Mouse (Mus musculus) gastrocnemius, adult 2 months (tissue): Measurements from ENCODE around the gene Nek8. TPM values are rescaled to one million over a fixed set of nuclear protein-coding genes. Genes with fewer than 3 reads are reported as not detected.

Experiments
- DNase-seq: peaks from one replicate; pipeline ENCODE4 v3.0.0; 2022
- H3K27ac ChIP-seq: fragments of 200-600 bp; 2 replicates; pipeline ENCODE4 v1.8.1; 2022; ENCODE audit warnings: mild to moderate bottlenecking
- H3K4me3 ChIP-seq: fragments of 200-600 bp; 2 replicates; pipeline ENCODE4 v1.8.1; 2022; ENCODE audit warnings: mild to moderate bottlenecking, moderate library complexity
- CTCF ChIP-seq: fragments of 200-600 bp; IDR thresholded peaks from 2 replicates; pipeline ENCODE4 v1.8.1; 2022; ENCODE audit warnings: antibody characterized with exemption, mild to moderate bottlenecking, moderate library complexity
- intact Hi-C: fragments of 180-260 bp; cut with DNase I; formaldehyde crosslinking; loops from one replicate; pipeline ENCODE4 v1.15.1; 2025
- microRNA-seq: library from miRNA; unstranded; fragments of <30 nt; microRNA quantifications from one replicate; pipeline ENCODE4 v1.2.0, GENCODE M21; 2021
- total RNA-seq, 2 experiments: library from RNA; stranded (reverse); gene quantifications; 2 replicates each; pipeline ENCODE4 v1.2.3; 2021

The Nek8 gene
- total RNA-seq, 2 experiments from 2014 or later, result 0.36 to 0.75 TPM

DNA sequence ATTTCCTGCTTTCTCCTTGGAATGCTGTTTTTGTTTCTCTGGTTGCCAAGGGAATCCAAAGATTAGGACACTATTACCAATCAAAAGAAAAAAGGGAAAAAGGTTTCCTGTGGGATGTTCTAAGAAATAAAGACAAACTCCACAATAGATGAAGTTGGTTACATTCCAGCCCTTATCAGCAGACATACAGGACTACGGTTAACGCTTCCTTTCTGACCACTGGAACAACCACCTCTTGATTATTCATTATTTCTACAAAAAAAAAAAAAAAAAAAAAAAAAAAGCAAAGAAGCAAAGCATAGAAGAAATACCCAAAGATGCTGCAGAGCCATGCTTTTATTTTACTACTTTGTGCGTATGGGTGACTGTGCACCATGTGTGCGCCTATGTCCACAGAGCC, 53.7 kb downstream of the Nek8 start:
- H3K4me3 ChIP-seq, result no peak overlapping the region
- DNase-seq, result no peak
- no peak overlapping the region for H3K27ac ChIP-seq
- no peak for TF ChIP-seq CTCF
- intact Hi-C loops, result no loop called here

DNA sequence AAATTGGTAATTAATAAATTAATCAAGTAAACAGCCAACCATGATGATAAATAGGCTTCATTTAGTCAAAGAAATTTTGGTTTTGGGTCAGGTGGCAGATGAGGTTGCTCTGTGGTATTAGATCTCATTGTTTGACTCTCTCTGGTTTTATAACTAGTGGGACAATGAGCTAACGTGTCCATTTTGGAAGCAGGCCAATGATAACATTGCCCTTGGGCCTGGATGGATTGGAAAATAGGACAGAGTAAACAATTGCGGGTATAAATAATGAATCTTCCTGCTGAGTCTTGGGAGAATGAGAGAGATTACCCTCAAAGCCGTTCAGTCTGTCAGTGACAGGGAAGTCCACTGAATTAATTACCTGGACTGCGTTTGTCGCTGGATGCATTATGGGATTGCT, 55.3 kb downstream of the Nek8 start:
- DNase-seq, result no peak
- no peak overlapping the region for H3K4me3 ChIP-seq
- intact Hi-C loops, result no loop called here
- H3K27ac ChIP-seq, result peak overlapping the region; percentile 12; the same call in 1 of the 2 replicates
- TF ChIP-seq CTCF, result no peak

- intact Hi-C loops, result no loop called here
Observed at GRCm38 (mm10) chr11:78119898-78120297, 56.6 kb downstream of the Nek8 start.

GRCm38 (mm10) chr11:78118467-78118866, 58.0 kb downstream of the Nek8 start:
- DNase-seq, result no peak
- no peak overlapping the region for H3K4me3 ChIP-seq
- no peak overlapping the region for H3K27ac ChIP-seq
- TF ChIP-seq CTCF, result no peak
- intact Hi-C loops, result no loop called here

More at GRCm38 (mm10) chr11:78119898-78120297, 56.6 kb downstream of the Nek8 start:
- H3K27ac ChIP-seq, result no peak overlapping the region; the same call in 1 of the 2 replicates
- DNase-seq, result no peak
- TF ChIP-seq CTCF, result no peak
- no peak overlapping the region for H3K4me3 ChIP-seq

- DNase-seq, result no peak
- intact Hi-C loops, result no loop called here
- H3K27ac ChIP-seq, result peak overlapping the region; percentile 82; the same call in 1 of the 2 replicates
Observed at GRCm38 (mm10) chr11:78116146-78116410, 60.4 kb downstream of the Nek8 start.

More at GRCm38 (mm10) chr11:78116146-78116410, 60.4 kb downstream of the Nek8 start:
- no peak for TF ChIP-seq CTCF
- peak overlapping the region; percentile 84 for H3K4me3 ChIP-seq

Small RNA genes within 50 kb of the gene (microRNA-seq; reads per million reads assigned to microRNA genes)
- not detected for gene Mir7653

Other genes with a start within 250 kb of the Nek8 start
- under 1 TPM in 1 of 2 experiments, not detected in 1; 0.25 TPM for gene Sez6, start 245.9 kb downstream of the Nek8 start, total RNA-seq
- gene Phf12, start 193.9 kb downstream of the Nek8 start, total RNA-seq, result 10 to 100 TPM; 15.0 to 15.8 TPM
- gene Dhrs13, start 144.4 kb downstream of the Nek8 start, total RNA-seq, result 1 to 10 TPM in 1 of 2 experiments, under 1 TPM in 1; 0.74 to 1.1 TPM
- 10 to 100 TPM; 46.0 to 49.8 TPM for gene Flot2, start 138.7 kb downstream of the Nek8 start, total RNA-seq
- 10 to 100 TPM; 18.8 to 26.2 TPM for gene Eral1, start 96.3 kb downstream of the Nek8 start, total RNA-seq
- 1 to 10 TPM; 7.1 to 7.9 TPM for gene Fam222b, start 82.0 kb downstream of the Nek8 start, total RNA-seq
- gene Traf4, start 11.1 kb downstream of the Nek8 start, total RNA-seq, result 1 to 10 TPM; 2.1 to 2.8 TPM
- gene Tlcd1, start within 50 bp of the Nek8 start, total RNA-seq, result 1 to 10 TPM; 1.3 to 1.7 TPM
- 100 to 1,000 TPM; 760 to 970 TPM for gene Rpl23a, start 6.9 kb upstream of the Nek8 start, total RNA-seq
- 1 to 10 TPM; 3.3 to 4.6 TPM for gene Rab34, start 11.8 kb upstream of the Nek8 start, total RNA-seq
- gene Proca1, start 16.7 kb upstream of the Nek8 start, total RNA-seq, result under 1 TPM in 1 of 2 experiments, not detected in 1; 0.81 TPM
- 10 to 100 TPM; 47.3 to 48.0 TPM for gene Sdf2, start 69.1 kb upstream of the Nek8 start, total RNA-seq
- 10 to 100 TPM; 30.3 to 33.7 TPM for gene Supt6, start 69.3 kb upstream of the Nek8 start, total RNA-seq
- gene 2610507B11Rik, start 85.1 kb upstream of the Nek8 start, total RNA-seq, result 100 to 1,000 TPM; 221 to 231 TPM
- gene BC030499, start 114.2 kb upstream of the Nek8 start, total RNA-seq, result under 1 TPM; 0.75 to 0.87 TPM
- gene Spag5, start 124.9 kb upstream of the Nek8 start, total RNA-seq, result 1 to 10 TPM in 1 of 2 experiments, under 1 TPM in 1; 0.81 to 2.0 TPM
- 1 to 10 TPM; 1.6 to 2.7 TPM for gene Aldoc, start 146.3 kb upstream of the Nek8 start, total RNA-seq
- 10 to 100 TPM; 20.0 to 21.3 TPM for gene Pigs, start 151.7 kb upstream of the Nek8 start, total RNA-seq
- 1 to 10 TPM; 7.1 to 9.2 TPM for gene Unc119, start 166.8 kb upstream of the Nek8 start, total RNA-seq
- not detected for gene Foxn1, start 209.9 kb upstream of the Nek8 start, total RNA-seq
- gene Slc13a2, start 245.5 kb upstream of the Nek8 start, total RNA-seq, result not detected